Mouse (Mus musculus): ENCODE data around the gene Frg2f1.

- TF ChIP-seq CTCF (conservative IDR thresholded peaks at IDR 0.05; ENCODE audit: insufficient read depth, insufficient read length, low read depth, low read length) = no peak
- TF ChIP-seq POLR2A (IDR thresholded peaks at IDR 0.05; ENCODE audit: low read depth, low read length) = no peak
Measured at GRCm38 (mm10) chr4:119483051-119483450, 56.3 kb downstream of the Frg2f1 start.
